8 mouse cellular contexts compared by ENCODE assay signal in the genomic region with DNA sequence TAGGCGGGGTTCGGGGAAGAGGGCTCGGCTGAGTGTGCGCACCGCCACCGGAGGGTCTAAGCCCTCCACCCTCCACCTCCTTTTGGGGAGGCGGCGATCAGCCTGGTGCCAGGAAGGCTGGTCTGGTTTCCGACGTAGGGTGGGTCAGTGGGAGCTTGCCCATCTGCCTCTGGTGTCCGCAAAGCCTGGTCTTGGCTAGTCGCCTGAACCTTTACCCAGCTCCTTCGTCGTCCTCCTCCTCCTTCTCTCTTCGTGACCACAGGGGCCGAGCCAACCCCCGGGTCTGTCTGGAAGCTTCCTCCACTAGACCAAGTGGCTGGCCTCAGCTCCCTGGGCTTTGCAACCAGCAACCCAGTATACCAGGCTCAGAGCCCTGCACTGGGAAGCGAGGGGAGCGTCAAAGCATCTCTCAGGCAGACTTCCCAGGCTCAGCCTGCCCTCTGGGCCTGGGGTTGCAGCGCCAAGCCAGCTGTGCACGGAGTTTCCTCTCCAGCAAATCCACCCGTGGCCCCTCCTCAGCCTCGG. TPM values are rescaled to one million over a fixed set of nuclear protein-coding genes. Genes with fewer than 3 reads are reported as not detected.
A peak's percentile ranks its signal among the peaks of the same experiment; 100 is the strongest.
DNase-seq lines count a peak whose midpoint lies in the region; ATAC-seq and TF ChIP-seq lines count a peak whose summit lies in the region.

No protein-coding gene starts in this region.

- no peak for ATAC-seq in heart, embryonic 14.5 days (ENCODE audit: insufficient number of reproducible peaks, insufficient read depth, low FRiP score, low read depth)
- no peak for ATAC-seq in limb, embryonic 15.5 days (ENCODE audit: insufficient number of reproducible peaks, low FRiP score, low TSS enrichment, low read depth)
- no peak for ATAC-seq in stomach, embryonic 15.5 days (ENCODE audit: insufficient read depth, low FRiP score, low read depth)

- TF ChIP-seq POLR2A in ES-Bruce4 (IDR thresholded peaks at IDR 0.05; ENCODE audit: insufficient read depth, low read length) = no peak

- H3K9ac ChIP-seq in heart, embryonic 14.5 days (ENCODE audit: low read length) = peak overlapping the region; percentile 74
- H3K9ac ChIP-seq in ES-Bruce4 (ENCODE audit: low read depth, poor library complexity, severe bottlenecking) = 0 out of 2 replicates have a peak overlapping the region, but pooled peaks have one; percentile 67
- H3K9ac ChIP-seq in limb, embryonic 15.5 days = peak overlapping the region; percentile 48
- H3K9ac ChIP-seq in stomach, embryonic 15.5 days = peak overlapping the region; percentile 46; the same call in 1 of the 2 replicates

- H3K27ac ChIP-seq in heart, embryonic 14.5 days (replicated peaks in 1 of 2; ENCODE audit: control insufficient read depth in 1 of 2, insufficient read depth in 1 of 2, low read depth in 2 of 2, low read length in 2 of 2) = no peak overlapping the region
- no peak overlapping the region for H3K27ac ChIP-seq in ES-Bruce4 (ENCODE audit: insufficient read depth, low read length)
- peak overlapping the region; percentile 82 for H3K27ac ChIP-seq in forebrain, embryonic 10.5 days
- H3K27ac ChIP-seq in limb, embryonic 15.5 days = no peak overlapping the region
- no peak overlapping the region for H3K27ac ChIP-seq in stomach, embryonic 15.5 days

- TF ChIP-seq EP300 in ES-Bruce4 (IDR thresholded peaks at IDR 0.05; ENCODE audit: insufficient read depth, low read depth, low read length) = no peak

- peaks cover 5 to 13% of the 10 kb centered on the region in 2 experiments; a peak in 3 of 4 replicates for H3K4me1 ChIP-seq in heart, embryonic 14.5 days (ENCODE audit: control insufficient read depth in 2 of 2, insufficient read depth in 2 of 2, low read length in 2 of 2)
- no peaks in the 10 kb centered on the region for H3K4me1 ChIP-seq in ES-Bruce4 (ENCODE audit: control insufficient read depth, insufficient read depth, low read length)
- peaks cover 47% of the 10 kb centered on the region for H3K4me1 ChIP-seq in forebrain, embryonic 10.5 days
- H3K4me1 ChIP-seq in limb, embryonic 15.5 days = peaks cover 29% of the 10 kb centered on the region
- H3K4me1 ChIP-seq in stomach, embryonic 15.5 days = peaks cover 24% of the 10 kb centered on the region

- peak overlapping the region; percentile 100 for H3K4me2 ChIP-seq in heart, embryonic 14.5 days (ENCODE audit: low read length)
- peak overlapping the region; percentile 99 for H3K4me2 ChIP-seq in limb, embryonic 15.5 days
- H3K4me2 ChIP-seq in stomach, embryonic 15.5 days = peak overlapping the region; percentile 100

- WGBS in heart, embryonic 14.5 days = 6% methylated on average over 21 of the region's 23 CpGs
- WGBS in forebrain, embryonic 10.5 days = 3% methylated on average over 23 of the region's 23 CpGs
- 2% methylated on average over 23 of the region's 23 CpGs for WGBS in limb, embryonic 15.5 days
- 3% methylated on average over 21 of the region's 23 CpGs for WGBS in stomach, embryonic 15.5 days

- peak overlapping the region; percentile 46 to 63 for H3K4me3 ChIP-seq in heart, embryonic 14.5 days (ENCODE audit: control insufficient read depth in 1 of 2, insufficient read depth in 1 of 2, low read depth in 1 of 2, low read length in 2 of 2)
- H3K4me3 ChIP-seq in ES-Bruce4 (ENCODE audit: low read depth, low read length) = peak overlapping the region; percentile 62
- peak overlapping the region; percentile 76 for H3K4me3 ChIP-seq in forebrain, embryonic 10.5 days
- H3K4me3 ChIP-seq in limb, embryonic 15.5 days = peak overlapping the region; percentile 62
- H3K4me3 ChIP-seq in stomach, embryonic 15.5 days (replicated peaks) = peak overlapping the region; percentile 60

- H3K9me3 ChIP-seq in heart, embryonic 14.5 days (ENCODE audit: control insufficient read depth, low read length) = no peaks in the 10 kb centered on the region
- no peaks in the 10 kb centered on the region for H3K9me3 ChIP-seq in ES-Bruce4 (replicated peaks; ENCODE audit: control insufficient read depth, insufficient read depth, low read length, poor library complexity, severe bottlenecking)
- no peaks in the 10 kb centered on the region for H3K9me3 ChIP-seq in forebrain, embryonic 10.5 days
- H3K9me3 ChIP-seq in limb, embryonic 15.5 days = no peaks in the 10 kb centered on the region
- no peaks in the 10 kb centered on the region for H3K9me3 ChIP-seq in stomach, embryonic 15.5 days

- DNase-seq in heart, postnatal 10 days = no peak
- peak; percentile 32 for DNase-seq in forebrain, embryonic 10.5 days (ENCODE audit: extremely low spot score, low spot score)
- DNase-seq in spleen, postnatal 4 days (ENCODE audit: low spot score in 2 of 2) = no peak
- no peak for DNase-seq in urinary bladder, adult 2 months (ENCODE audit: low spot score)

- TF ChIP-seq CTCF in ES-Bruce4 (IDR thresholded peaks at IDR 0.05; ENCODE audit: low read depth, low read length) = no peak

- peaks cover 40% of the 10 kb centered on the region for H3K27me3 ChIP-seq in heart, embryonic 14.5 days (ENCODE audit: control insufficient read depth, insufficient read depth, low read length)
- peaks cover 12% of the 10 kb centered on the region; the same call in 1 of the 2 replicates for H3K27me3 ChIP-seq in ES-Bruce4 (ENCODE audit: control insufficient read depth, insufficient read depth, low read length, poor library complexity, severe bottlenecking)
- H3K27me3 ChIP-seq in forebrain, embryonic 10.5 days (ENCODE audit: poor library complexity, severe bottlenecking) = peaks cover 93% of the 10 kb centered on the region
- peaks cover 26% of the 10 kb centered on the region for H3K27me3 ChIP-seq in limb, embryonic 15.5 days
- peaks cover 22% of the 10 kb centered on the region for H3K27me3 ChIP-seq in stomach, embryonic 15.5 days (replicated peaks)

- H3K36me3 ChIP-seq in heart, embryonic 14.5 days (ENCODE audit: control insufficient read depth, insufficient read depth, low read length) = no peaks in the 10 kb centered on the region
- no peaks in the 10 kb centered on the region for H3K36me3 ChIP-seq in ES-Bruce4 (ENCODE audit: control insufficient read depth, insufficient read depth, low read length, poor library complexity, severe bottlenecking)
- H3K36me3 ChIP-seq in forebrain, embryonic 10.5 days (replicated peaks) = no peaks in the 10 kb centered on the region
- H3K36me3 ChIP-seq in limb, embryonic 15.5 days = no peaks in the 10 kb centered on the region
- no peaks in the 10 kb centered on the region for H3K36me3 ChIP-seq in stomach, embryonic 15.5 days

- intact Hi-C loops in heart, postnatal 10 days (cut with DNase I) = no loop called here

RNA-seq across cellular contexts. Expression of a gene that starts 0.5 kb away (rescaled TPM):
- polyA plus RNA-seq in heart, embryonic 14.5 days (2014; fragmentation: Nextera tagmentation; extraction: Ambion mirVana) = 21.4 and 28.8 TPM in 2 replicates
- 1 to 10 TPM; 2.7 to 5.7 TPM for total RNA-seq in heart, postnatal 10 days (2021)
- polyA plus RNA-seq in ES-Bruce4 (2011; ENCODE audit: insufficient read depth, insufficient read length, low read depth, missing spikeins) = 1.8 and 4.4 TPM in 2 replicates
- polyA plus RNA-seq in forebrain, embryonic 10.5 days (2016; fragmentation: Nextera tagmentation; extraction: Ambion mirVana) = 5.3 and 6.2 TPM in 2 replicates
- 15.0 and 15.4 TPM in 2 replicates for polyA plus RNA-seq in limb, embryonic 15.5 days (2015; fragmentation: Nextera tagmentation; extraction: Ambion mirVana)
- polyA plus RNA-seq in stomach, embryonic 15.5 days (2015; fragmentation: Nextera tagmentation; extraction: Ambion mirVana) = 9.2 and 10.3 TPM in 2 replicates
- polyA plus RNA-seq in urinary bladder, adult 2 months (2012; rRNA removed) = 0.56 and 1.0 TPM in 2 replicates

RNA-seq across cellular contexts. Expression of a gene that starts 25.5 kb away (rescaled TPM):
- 98.2 and 106 TPM in 2 replicates for polyA plus RNA-seq in heart, embryonic 14.5 days (2014; fragmentation: Nextera tagmentation; extraction: Ambion mirVana)
- total RNA-seq in heart, postnatal 10 days (2021) = 10 to 100 TPM; 31.2 to 34.1 TPM
- 92.7 and 101 TPM in 2 replicates for polyA plus RNA-seq in ES-Bruce4 (2011; ENCODE audit: insufficient read depth, insufficient read length, low read depth, missing spikeins)
- 230 and 235 TPM in 2 replicates for polyA plus RNA-seq in forebrain, embryonic 10.5 days (2016; fragmentation: Nextera tagmentation; extraction: Ambion mirVana)
- polyA plus RNA-seq in limb, embryonic 15.5 days (2015; fragmentation: Nextera tagmentation; extraction: Ambion mirVana) = 130 and 132 TPM in 2 replicates
- 148 and 150 TPM in 2 replicates for polyA plus RNA-seq in stomach, embryonic 15.5 days (2015; fragmentation: Nextera tagmentation; extraction: Ambion mirVana)
- polyA plus RNA-seq in urinary bladder, adult 2 months (2012; rRNA removed) = 27.9 and 31.3 TPM in 2 replicates

RNA-seq across cellular contexts. Expression of a gene that starts 30.1 kb away (rescaled TPM):
- 106 and 112 TPM in 2 replicates for polyA plus RNA-seq in heart, embryonic 14.5 days (2014; fragmentation: Nextera tagmentation; extraction: Ambion mirVana)
- total RNA-seq in heart, postnatal 10 days (2021) = 100 to 1,000 TPM; 193 to 194 TPM
- polyA plus RNA-seq in ES-Bruce4 (2011; ENCODE audit: insufficient read depth, insufficient read length, low read depth, missing spikeins) = 39.5 and 54.0 TPM in 2 replicates
- polyA plus RNA-seq in forebrain, embryonic 10.5 days (2016; fragmentation: Nextera tagmentation; extraction: Ambion mirVana) = 54.6 and 56.6 TPM in 2 replicates
- 84.1 and 95.5 TPM in 2 replicates for polyA plus RNA-seq in limb, embryonic 15.5 days (2015; fragmentation: Nextera tagmentation; extraction: Ambion mirVana)
- polyA plus RNA-seq in stomach, embryonic 15.5 days (2015; fragmentation: Nextera tagmentation; extraction: Ambion mirVana) = 81.6 and 87.1 TPM in 2 replicates
- 94.6 and 101 TPM in 2 replicates for polyA plus RNA-seq in urinary bladder, adult 2 months (2012; rRNA removed)
